ENCODE assay signal across 11 mouse cellular contexts in the genomic region with DNA sequence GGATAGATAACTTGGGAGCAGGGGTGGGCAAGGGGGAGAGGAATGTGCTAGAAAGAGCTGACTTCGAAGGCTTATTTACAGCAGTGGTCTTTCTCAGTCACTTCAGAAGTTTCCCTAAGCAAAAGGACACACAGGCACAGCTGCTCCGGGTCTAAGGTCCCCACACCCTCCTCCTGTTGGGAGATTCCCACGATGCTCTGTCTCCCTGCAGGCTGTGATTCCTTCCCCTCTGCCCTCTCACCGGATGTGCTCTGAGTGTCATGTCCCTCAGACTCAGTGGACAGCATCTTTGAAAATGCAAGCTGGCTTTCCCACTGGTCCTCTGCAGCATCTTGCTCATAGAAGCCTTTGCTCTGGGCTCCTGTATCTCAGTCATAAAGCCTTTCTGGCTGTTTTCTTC. TPM values are rescaled to one million over a fixed set of nuclear protein-coding genes. Genes with fewer than 3 reads are reported as not detected.
DNase-seq lines count a peak whose midpoint lies in the region; ATAC-seq lines count a peak whose summit lies in the region.
"Had no signal": no experiment of that assay in that cellular context is flagged by ENCODE, and none has a peak within 500 bp of the region (broad histone marks: within the 10 kb centered on the region; RNA-seq: fewer than 3 reads in every experiment).

No protein-coding gene starts in this region.

- ATAC-seq in kidney, embryonic 14.5 days (ENCODE audit: low FRiP score, low TSS enrichment), result peak; percentile 37; the same call in 1 of the 2 replicates
- ATAC-seq in lung, embryonic 16.5 days (ENCODE audit: low read depth), result peak; percentile 48
- ATAC-seq: forebrain, embryonic 14.5 days had no signal

- H3K4me3 ChIP-seq in heart, embryonic 10.5 days, result no peak overlapping the region
- H3K4me3 ChIP-seq in kidney, embryonic 14.5 days (ENCODE audit: low read length), result no peak overlapping the region
- H3K4me3 ChIP-seq in lung, embryonic 16.5 days (ENCODE audit: low read length), result no peak overlapping the region
- H3K4me3 ChIP-seq: hindbrain, embryonic 12.5 days; left cerebral cortex, adult 2 months had no signal

- intact Hi-C loops in left cerebral cortex, postnatal 4 days (cut with DNase I), result no loop called here

- peaks cover 56% of the 10 kb centered on the region for H3K4me1 ChIP-seq in heart, embryonic 10.5 days
- H3K4me1 ChIP-seq in kidney, embryonic 14.5 days (ENCODE audit: control insufficient read depth, insufficient read depth, low read length), result peaks cover 42% of the 10 kb centered on the region
- peaks cover 21% of the 10 kb centered on the region for H3K4me1 ChIP-seq in lung, embryonic 16.5 days (replicated peaks; ENCODE audit: control insufficient read depth, insufficient read depth, low read length)

- H3K9ac ChIP-seq in kidney, embryonic 14.5 days (ENCODE audit: low read depth, low read length), result no peak overlapping the region
- 0 out of 2 replicates have a peak overlapping the region, but pooled peaks have one; percentile 23 for H3K9ac ChIP-seq in lung, embryonic 16.5 days (ENCODE audit: low read length)
- H3K9ac ChIP-seq: hindbrain, embryonic 12.5 days had no signal

- no peaks in the 10 kb centered on the region for H3K27me3 ChIP-seq in heart, embryonic 10.5 days (ENCODE audit: insufficient read depth, poor library complexity, severe bottlenecking)
- H3K27me3 ChIP-seq in kidney, embryonic 14.5 days (ENCODE audit: control insufficient read depth, insufficient read depth, low read length), result no peaks in the 10 kb centered on the region
- no peaks in the 10 kb centered on the region for H3K27me3 ChIP-seq in lung, embryonic 16.5 days (ENCODE audit: control insufficient read depth, insufficient read depth, low read depth, low read length)
- H3K27me3 ChIP-seq: hindbrain, embryonic 12.5 days had no signal

- H3K9me3 ChIP-seq in heart, embryonic 10.5 days, result no peaks in the 10 kb centered on the region
- no peaks in the 10 kb centered on the region for H3K9me3 ChIP-seq in kidney, embryonic 14.5 days (ENCODE audit: control insufficient read depth, low read length)
- no peaks in the 10 kb centered on the region for H3K9me3 ChIP-seq in lung, embryonic 16.5 days (ENCODE audit: control insufficient read depth, low read length)
- H3K9me3 ChIP-seq: hindbrain, embryonic 12.5 days had no signal

- DNase-seq in heart, adult 11 months, result peak; percentile 96
- DNase-seq in heart, postnatal 4 days, result no peak
- DNase-seq in heart, embryonic 10.5 days (ENCODE audit: low spot score), result peak; percentile 74
- DNase-seq in right cerebral cortex, adult 2 months (ENCODE audit: low spot score in 2 of 2), result no peak
- DNase-seq in adipocyte (ENCODE audit: low spot score), result no peak
- DNase-seq in left cerebral cortex, postnatal 4 days, result no peak

- H3K27ac ChIP-seq in heart, embryonic 10.5 days, result peak overlapping the region; percentile 86
- peak overlapping the region; percentile 88 for H3K27ac ChIP-seq in kidney, embryonic 14.5 days (ENCODE audit: low read depth, low read length)
- peak overlapping the region; percentile 81 for H3K27ac ChIP-seq in lung, embryonic 16.5 days (ENCODE audit: low read length)
- H3K27ac ChIP-seq: hindbrain, embryonic 12.5 days; left cerebral cortex, adult 2 months had no signal

- WGBS in heart, embryonic 10.5 days, result 47% methylated on average over 4 of the region's 4 CpGs
- WGBS in kidney, embryonic 14.5 days, result 16% methylated on average over 4 of the region's 4 CpGs
- 16% methylated on average over 4 of the region's 4 CpGs for WGBS in lung, embryonic 16.5 days

- H3K4me2 ChIP-seq in kidney, embryonic 14.5 days (replicated peaks; ENCODE audit: low read depth, low read length), result no peak overlapping the region
- H3K4me2 ChIP-seq in lung, embryonic 16.5 days (ENCODE audit: low read depth, low read length), result no peak overlapping the region
- H3K4me2 ChIP-seq: hindbrain, embryonic 12.5 days had no signal

- H3K36me3 ChIP-seq in heart, embryonic 10.5 days, result 0 out of 2 replicates have a peak, but pooled peaks cover 3% of the 10 kb centered on the region
- H3K36me3 ChIP-seq in kidney, embryonic 14.5 days (ENCODE audit: control insufficient read depth, insufficient read depth, low read length), result no peaks in the 10 kb centered on the region; the same call in 1 of the 2 replicates
- H3K36me3 ChIP-seq in lung, embryonic 16.5 days (ENCODE audit: control insufficient read depth, insufficient read depth, low read length), result no peaks in the 10 kb centered on the region
- H3K36me3 ChIP-seq: hindbrain, embryonic 12.5 days had no signal

RNA-seq across cellular contexts. Expression of gene Gnpnat1, which starts 47.4 kb away (rescaled TPM):
- 10 to 100 TPM; 11.3 to 15.5 TPM for total RNA-seq in heart, postnatal 4 days (2021)
- polyA plus RNA-seq in heart, embryonic 10.5 days (2016; fragmentation: Nextera tagmentation; extraction: Ambion mirVana), result 34.9 and 54.4 TPM in 2 replicates
- 56.3 and 74.5 TPM in 2 replicates for polyA plus RNA-seq in kidney, embryonic 14.5 days (2014; fragmentation: Nextera tagmentation; extraction: Ambion mirVana)
- polyA plus RNA-seq in lung, embryonic 16.5 days (2015; fragmentation: Nextera tagmentation; extraction: Ambion mirVana), result 43.6 and 45.4 TPM in 2 replicates
- total RNA-seq in left cerebral cortex, postnatal 4 days (2021), result 10 to 100 TPM; 14.8 to 17.6 TPM

Comparison
In these comparisons a context has a peak if more than half of its experiments do, and no peak if none do; other contexts are left out.
1. DNase-seq: peak in heart, adult 11 months (single experiment) and heart, embryonic 10.5 days (single experiment); none in heart, postnatal 4 days (single experiment), right cerebral cortex, adult 2 months (0 of 2), adipocyte (single experiment) and left cerebral cortex, postnatal 4 days (single experiment).
2. Peak in every context shown above with its lines, with median percentiles within 50 percentile points of each other: H3K27ac ChIP-seq.